Mouse (Mus musculus) hindbrain, embryonic 11.5 days (tissue): ENCODE measurements around the gene Fosl2. TPM values are rescaled to one million over a fixed set of nuclear protein-coding genes. Genes with fewer than 3 reads are reported as not detected.

Experiments used
- ATAC-seq: fragments of 200-750 bp; cut with Nextera tagmentation; 2 replicates; pipeline ENCODE4 v1.8.0; 2017; ENCODE audit warnings: mild to moderate bottlenecking, moderate TSS enrichment, moderate library complexity; ENCODE audit not compliant: low FRiP score
- DNase-seq: peaks from one replicate; pipeline ENCODE4 v3.0.0-alpha.2; 2015; ENCODE audit warnings: low spot score
- H3K27ac ChIP-seq: fragments of 300-500 bp; sonication (generic); 2 replicates; pipeline ENCODE4 v1.5.1; 2014; ENCODE audit warnings: mild to moderate bottlenecking, low read depth, low read length
- H3K27me3 ChIP-seq: fragments of 300-500 bp; sonication (generic); 2 replicates; pipeline ENCODE4 v1.6.1; 2014; ENCODE audit warnings: mild to moderate bottlenecking, low read length, moderate library complexity, mixed read lengths; ENCODE audit not compliant: control insufficient read depth, insufficient read depth
- H3K36me3 ChIP-seq: fragments of 300-500 bp; sonication (generic); 2 replicates; pipeline ENCODE4 v1.6.1; 2014; ENCODE audit warnings: mild to moderate bottlenecking, low read length, moderate library complexity, mixed read lengths; ENCODE audit not compliant: control insufficient read depth, insufficient read depth
- H3K4me1 ChIP-seq: fragments of 300-500 bp; sonication (generic); replicated peaks from 2 replicates; pipeline ENCODE4 v1.6.1; 2014; ENCODE audit warnings: low read length, mixed read lengths; ENCODE audit not compliant: control insufficient read depth, insufficient read depth
- H3K4me2 ChIP-seq: fragments of 300-500 bp; sonication (generic); replicated peaks from 2 replicates; pipeline ENCODE4 v1.6.1; 2014; ENCODE audit warnings: mild to moderate bottlenecking, low read depth, low read length
- H3K4me3 ChIP-seq: fragments of 300-500 bp; sonication (generic); 2 replicates; pipeline ENCODE4 v1.5.1; 2014; ENCODE audit warnings: low read depth, low read length
- H3K9ac ChIP-seq: fragments of 300-500 bp; sonication (generic); 2 replicates; pipeline ENCODE4 v1.6.1; 2014; ENCODE audit warnings: low read depth, low read length
- H3K9me3 ChIP-seq: fragments of 300-500 bp; sonication (generic); 2 replicates; pipeline ENCODE4 v1.6.1; 2016; ENCODE audit warnings: low read length; ENCODE audit not compliant: control insufficient read depth
- WGBS: fragments of 180-500 bp; shearing (Covaris S2); extraction: QIAGEN DNeasy Blood & Tissue Kit; methylation state at CpG from one replicate; pipeline ENCODE4 v1.1.7; 2014; 5-methylcytosine and 5-hydroxymethylcytosine counted together
- polyA plus RNA-seq: library from polyadenylated mRNA; unstranded; fragments of >200 nt; fragmentation: Nextera tagmentation; extraction: Ambion mirVana; gene quantifications from 2 replicates; pipeline ENCODE4 v1.2.1, GENCODE M21; 2014

Gene Fosl2
- polyA plus RNA-seq, 1 experiment from 2014 or later = 1.1 TPM

DNA sequence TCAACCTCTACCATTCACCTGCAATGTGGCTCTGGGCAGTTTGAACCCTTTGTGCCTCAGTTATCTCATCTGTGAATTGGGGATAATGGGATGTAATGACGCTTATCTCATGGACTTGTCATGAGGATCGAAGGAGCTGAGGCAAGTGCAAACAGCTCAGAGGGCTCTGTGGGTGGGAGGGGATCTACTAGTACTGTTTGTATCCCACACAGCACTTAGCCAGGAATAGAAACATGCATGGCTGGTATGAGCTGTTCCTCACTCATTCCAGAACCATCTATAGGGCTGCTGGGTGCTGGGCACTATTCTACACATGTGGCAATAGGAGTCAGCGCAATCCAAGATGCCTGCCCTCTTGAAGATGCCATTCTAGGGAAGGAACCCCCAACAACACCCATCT is 64.0 kb downstream of the Fosl2 start:
- Histone ChIP-seq H3K9ac (no peak overlapping the region), H3K4me3 (no peak overlapping the region), H3K27ac (no peak overlapping the region), H3K4me1 (no peaks in the 10 kb centered on the region), H3K9me3 (no peaks in the 10 kb centered on the region), H3K36me3 (no peaks in the 10 kb centered on the region), H3K27me3 (no peaks in the 10 kb centered on the region), H3K4me2 (no peak overlapping the region)
- no peak for DNase-seq
- ATAC-seq = no peak
- 89% methylated on average over 3 of the region's 3 CpGs for WGBS

DNA sequence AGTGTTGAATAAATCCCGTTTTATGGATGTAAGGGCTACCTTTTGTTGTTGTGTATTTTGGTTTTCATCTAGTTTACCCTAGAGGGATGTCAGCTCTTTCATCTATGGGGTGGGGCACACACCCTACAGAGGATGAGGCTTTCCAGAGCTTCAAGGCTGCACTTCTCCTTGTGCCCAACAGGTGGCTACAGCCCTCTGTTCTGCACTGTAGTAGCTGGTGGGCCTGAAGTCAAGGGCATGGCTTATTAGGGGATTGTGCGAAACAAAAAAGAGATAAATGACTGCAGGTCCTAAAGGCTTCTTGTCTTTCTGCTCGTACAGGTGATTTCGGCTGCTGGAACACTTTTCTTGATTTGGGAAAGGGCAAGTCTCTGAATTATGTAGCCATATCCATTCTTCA is 69.1 kb downstream of the Fosl2 start:
- no peak overlapping the region for H3K9ac ChIP-seq
- no peak for ATAC-seq
- peak; percentile 22 for DNase-seq

DNA sequence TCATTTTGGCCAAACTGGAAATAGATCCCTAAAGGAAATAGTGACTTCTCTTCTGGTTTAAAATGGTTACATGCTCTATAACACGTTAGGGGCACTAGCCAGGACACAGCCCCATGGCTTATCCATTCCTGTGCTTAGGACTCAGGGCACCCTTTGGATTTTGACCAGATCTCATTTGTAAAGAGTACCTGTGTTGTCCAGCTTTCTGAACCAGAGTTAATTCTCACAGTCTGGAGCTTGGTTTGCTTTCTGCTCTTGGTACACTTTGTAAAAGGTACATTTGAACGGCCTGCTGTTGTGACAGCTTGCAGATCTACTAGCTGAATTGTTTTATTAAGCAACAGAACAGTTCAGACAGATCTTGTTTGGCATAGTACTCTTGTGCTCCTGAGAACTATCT is 71.1 kb downstream of the Fosl2 start:
- 74% methylated on average over 2 of the region's 2 CpGs for WGBS

More for the DNA sequence above, 69.1 kb downstream of the Fosl2 start:
- Histone ChIP-seq H3K27me3 (no peaks in the 10 kb centered on the region), H3K36me3 (no peaks in the 10 kb centered on the region), H3K4me3 (no peak overlapping the region), H3K27ac (no peak overlapping the region), H3K9me3 (no peaks in the 10 kb centered on the region), H3K4me2 (no peak overlapping the region), H3K4me1 (no peaks in the 10 kb centered on the region)
- 71% methylated on average over 4 of the region's 4 CpGs for WGBS

More for the DNA sequence above, 71.1 kb downstream of the Fosl2 start:
- no peaks in the 10 kb centered on the region for H3K36me3 ChIP-seq
- H3K4me1 ChIP-seq = no peaks in the 10 kb centered on the region
- no peak for DNase-seq
- no peak for ATAC-seq
- no peak overlapping the region for H3K4me2 ChIP-seq
- no peaks in the 10 kb centered on the region for H3K9me3 ChIP-seq
- no peaks in the 10 kb centered on the region for H3K27me3 ChIP-seq
- no peak overlapping the region for H3K4me3 ChIP-seq
- H3K9ac ChIP-seq = no peak overlapping the region
- no peak overlapping the region for H3K27ac ChIP-seq

Other genes with a start within 250 kb of the Fosl2 start
- 0.10 TPM in 1 of 2 replicates, not detected in the other for gene Plb1, start 96.9 kb downstream of the Fosl2 start, polyA plus RNA-seq